Mouse (Mus musculus) layer of hippocampus, postnatal 36 days (tissue): ENCODE measurements at regions not wholly inside any gene's neighbourhood (a gene's known extent, or its start where the extent isn't known, plus 50 kb on each side); places are given as distances from the start of the nearest gene placed in this dataset.

ENCODE experiments used
- DNase-seq, 2 experiments: peaks; one replicate each; pipeline ENCODE4 v3.0.0; 2022

DNA sequence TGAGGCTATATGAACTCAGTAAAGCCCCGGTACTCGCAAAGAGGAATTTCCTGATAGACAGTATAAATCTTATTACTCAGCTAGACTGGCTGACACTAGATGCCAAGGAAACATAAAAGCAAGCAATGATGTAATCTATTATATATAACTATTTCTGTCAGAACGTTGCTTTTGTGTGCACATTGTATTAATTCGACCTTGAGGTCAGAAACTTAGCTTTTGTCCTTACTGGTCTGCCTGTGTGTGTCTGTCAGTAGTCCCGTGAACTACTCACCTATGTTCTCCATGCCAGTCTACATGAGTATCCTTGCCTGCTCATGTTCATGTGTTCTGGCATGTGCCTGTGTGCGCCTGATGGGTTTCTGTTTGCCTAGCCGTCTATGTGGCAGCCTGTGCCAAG is 70.5 kb downstream of the Tmx1 start:
- DNase-seq, result no peak

DNA sequence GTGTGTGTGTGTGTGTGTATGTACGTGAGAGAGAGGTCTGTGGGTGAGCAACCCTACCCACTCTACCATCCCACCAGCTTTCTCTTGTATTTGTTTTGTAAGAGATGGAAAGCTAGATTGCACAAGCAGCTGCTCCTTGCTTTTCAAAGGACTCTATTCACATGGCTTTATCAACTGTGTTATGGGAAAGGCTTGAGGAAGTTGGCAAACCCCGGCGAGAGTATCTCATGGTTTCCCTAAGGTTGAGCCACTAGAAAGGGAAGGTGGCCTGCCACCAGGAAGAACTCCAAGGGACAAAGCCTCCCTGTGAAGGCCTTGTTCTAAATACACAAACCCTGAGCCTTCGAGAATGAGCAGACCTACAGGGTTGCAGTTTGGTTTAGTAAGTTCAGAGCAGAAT is 71.8 kb downstream of the Tmx1 start:
- DNase-seq, result no peak

DNA sequence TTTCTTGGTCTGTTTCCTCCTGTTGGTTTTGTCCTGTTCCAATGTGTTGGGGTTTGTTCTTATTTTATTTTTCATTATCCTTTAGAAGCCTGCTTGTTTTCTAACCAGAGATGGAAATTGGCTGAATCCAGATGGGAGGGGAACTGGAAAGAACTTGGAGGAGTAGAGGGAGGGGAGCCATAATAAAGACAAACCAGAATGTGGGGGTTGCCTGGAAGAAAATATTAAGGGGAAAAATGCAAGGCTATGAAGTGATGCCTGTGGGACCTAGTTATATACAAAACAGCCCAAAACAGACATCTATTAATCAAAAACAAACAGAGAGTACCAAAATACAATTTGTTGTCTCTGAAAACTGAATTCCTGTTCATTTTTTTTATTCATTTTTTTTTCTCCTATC is 78.8 kb downstream of the Tmx1 start:
- DNase-seq, result no peak

DNA sequence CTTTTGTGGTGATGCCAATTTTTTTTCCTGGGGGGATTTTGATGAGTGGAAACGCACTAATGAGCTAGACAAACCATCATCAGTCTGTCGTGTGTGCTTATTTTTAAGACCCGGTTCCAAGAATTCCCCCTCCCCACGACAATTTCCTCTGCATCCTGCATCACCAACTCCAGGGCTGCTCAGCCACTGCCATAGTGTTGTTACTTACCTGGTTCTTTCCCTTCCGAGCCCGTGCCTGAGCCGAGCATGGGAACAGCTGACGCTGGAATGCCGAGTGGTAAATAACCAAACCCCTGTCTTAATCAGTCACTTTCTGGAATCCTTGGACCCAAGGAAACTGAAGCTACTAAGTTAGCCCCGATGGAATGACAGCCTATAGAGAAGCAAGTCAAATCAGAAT is 79.3 kb downstream of the Tmx1 start:
- DNase-seq, result no peak

DNA sequence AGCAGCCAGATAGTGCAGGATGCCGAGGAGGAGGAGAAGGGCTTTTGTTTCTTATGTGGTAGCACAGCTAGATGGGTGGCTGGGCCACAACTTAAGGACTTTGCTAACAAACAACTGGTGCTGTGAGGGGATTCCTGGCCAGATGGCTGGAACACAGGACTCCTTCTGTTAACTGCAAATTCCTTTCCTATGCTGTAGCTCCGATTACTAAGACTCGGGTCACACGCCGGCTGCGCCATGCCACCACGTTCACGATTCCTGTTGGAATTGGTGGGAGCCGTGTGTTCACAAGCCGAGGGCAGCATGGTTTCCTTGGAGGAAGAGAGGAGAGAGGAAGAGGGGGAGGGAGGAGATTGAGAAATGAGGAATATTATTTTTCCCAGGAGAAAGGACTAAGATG is 79.9 kb downstream of the Tmx1 start:
- DNase-seq, result no peak

GRCm38 (mm10) chr12:70533375-70533935 is 80.6 kb downstream of the Tmx1 start:
- DNase-seq, result no peak

- no peak for DNase-seq
Observed at GRCm38 (mm10) chr12:70539124-70539523, 86.2 kb downstream of the Tmx1 start.

- DNase-seq, result no peak
Observed at GRCm38 (mm10) chr12:70539856-70540255, 87.0 kb downstream of the Tmx1 start.

- DNase-seq, result no peak
Observed at GRCm38 (mm10) chr12:70541432-70541831, 88.5 kb downstream of the Tmx1 start.

- DNase-seq, result no peak
Observed at GRCm38 (mm10) chr12:70543299-70543698, 90.4 kb downstream of the Tmx1 start.

- DNase-seq, result no peak
Observed at GRCm38 (mm10) chr12:70544326-70544725, 91.4 kb downstream of the Tmx1 start.

DNA sequence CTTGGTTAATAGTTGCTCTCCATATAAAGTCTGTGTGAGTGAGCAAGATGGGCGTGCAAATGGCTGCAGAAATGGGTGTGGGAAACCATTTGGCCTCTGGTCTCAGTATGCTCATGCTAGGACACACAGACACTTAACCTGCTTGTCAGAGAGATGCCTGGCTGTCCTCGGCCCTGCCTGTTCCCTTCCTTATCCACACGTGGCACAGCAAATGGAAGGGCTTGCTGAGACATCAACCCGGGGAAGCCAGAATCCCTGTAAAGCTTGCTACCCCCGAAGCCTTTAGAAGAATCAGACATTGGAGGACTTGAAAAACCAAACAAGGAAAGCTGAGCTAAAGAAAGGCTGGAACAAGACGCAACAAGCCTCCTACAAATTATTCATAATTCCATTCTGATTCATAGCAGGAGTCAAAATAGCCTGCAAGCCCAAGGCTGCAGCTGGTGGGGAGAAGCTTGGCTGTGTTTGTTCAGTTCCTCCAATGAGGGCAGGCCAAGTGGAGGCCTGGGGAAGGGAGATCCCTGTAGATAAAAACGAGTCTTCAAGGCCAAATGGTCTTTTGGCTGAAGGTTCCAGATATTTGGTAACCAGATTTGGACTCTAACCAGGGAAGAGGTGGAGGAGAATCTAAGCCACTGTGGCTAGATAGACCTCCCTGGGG is 92.1 kb downstream of the Tmx1 start:
- DNase-seq, result no peak

DNA sequence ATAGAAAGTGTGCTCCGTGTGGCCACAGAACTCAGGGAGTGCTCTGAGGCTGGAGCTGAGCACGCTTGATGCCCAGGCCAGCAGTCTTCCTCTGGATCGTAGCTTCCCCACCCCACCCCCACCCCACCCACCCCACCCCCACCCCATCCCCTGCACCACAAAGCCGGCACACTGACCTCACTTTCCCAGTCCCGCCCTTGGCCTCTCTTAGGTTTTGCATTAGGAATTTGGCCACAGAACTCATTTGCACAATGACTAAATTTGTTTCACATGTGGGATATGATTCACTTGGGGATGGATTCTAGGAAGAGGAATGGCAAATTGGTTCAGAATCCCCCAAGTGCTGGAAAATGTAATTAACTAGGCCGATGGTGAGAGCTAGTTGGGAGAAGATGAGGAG is 94.3 kb downstream of the Tmx1 start:
- DNase-seq, result no peak

- DNase-seq, result no peak
Observed at GRCm38 (mm10) chr12:70549296-70549695, 96.4 kb downstream of the Tmx1 start.

- no peak for DNase-seq
Observed at GRCm38 (mm10) chr12:70553866-70554265, 101.0 kb downstream of the Tmx1 start.

- no peak for DNase-seq
Observed at GRCm38 (mm10) chr12:70554586-70554985, 101.7 kb downstream of the Tmx1 start.

GRCm38 (mm10) chr12:70555723-70556122 is 102.8 kb downstream of the Tmx1 start:
- no peak for DNase-seq

GRCm38 (mm10) chr12:70556820-70557219 is 103.9 kb downstream of the Tmx1 start:
- no peak for DNase-seq

GRCm38 (mm10) chr12:70563446-70563845 is 110.6 kb downstream of the Tmx1 start:
- DNase-seq, result no peak

GRCm38 (mm10) chr12:70575665-70576064 is 122.8 kb downstream of the Tmx1 start:
- DNase-seq, result no peak

GRCm38 (mm10) chr12:70577769-70578168 is 124.9 kb downstream of the Tmx1 start:
- no peak for DNase-seq

DNA sequence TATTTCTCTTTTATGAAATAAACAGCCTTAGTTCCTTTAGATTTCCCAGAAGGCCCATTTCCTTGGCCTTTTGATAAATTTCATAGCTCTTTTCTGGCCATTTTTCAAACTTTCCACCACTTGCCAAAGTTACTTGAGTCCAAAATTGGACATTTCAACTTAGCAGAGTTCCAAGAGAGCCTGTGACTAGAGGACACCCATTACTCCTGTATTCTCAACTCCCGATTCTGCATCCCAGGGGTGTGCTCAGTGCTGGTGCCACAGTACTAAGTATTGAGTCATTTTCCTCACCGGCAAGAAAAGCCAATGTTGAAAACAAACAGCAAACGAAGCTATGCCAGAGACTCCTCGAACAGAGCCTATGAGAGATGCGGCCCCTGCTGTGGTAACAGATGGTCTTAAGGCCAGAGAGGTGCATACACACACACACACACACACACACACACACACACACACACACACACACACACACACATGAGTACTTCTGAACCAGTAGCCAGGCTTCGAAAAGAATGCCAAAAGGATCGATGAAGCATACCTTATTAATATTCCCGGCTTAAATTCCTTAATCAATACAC is 126.5 kb downstream of the Tmx1 start:
- no peak for DNase-seq

DNA sequence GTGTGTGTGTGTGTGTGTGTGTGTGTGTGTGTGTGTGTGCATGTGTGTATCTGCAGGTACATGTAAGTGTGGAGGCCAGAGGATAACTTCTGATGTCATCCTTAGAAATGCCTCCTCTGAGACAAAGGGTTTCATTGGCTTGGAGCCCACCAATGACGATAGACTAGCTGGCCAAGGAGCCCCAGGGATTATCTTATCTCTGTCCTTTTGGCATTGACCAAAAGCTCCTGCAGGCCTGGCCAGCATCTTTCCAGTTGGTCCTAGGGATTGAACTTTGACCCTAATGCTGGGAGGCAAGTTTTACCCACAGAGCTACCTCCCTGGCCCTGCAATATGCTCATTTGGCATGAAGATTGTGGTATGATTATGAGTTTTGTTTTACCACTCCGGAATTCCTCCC is 133.3 kb downstream of the Tmx1 start:
- DNase-seq, result no peak

GRCm38 (mm10) chr12:70588234-70588633 is 135.3 kb downstream of the Tmx1 start:
- no peak for DNase-seq
